Mouse (Mus musculus) liver, embryonic 14.5 days (tissue): Measurements from ENCODE around the gene Klhl7. TPM values are rescaled to one million over a fixed set of nuclear protein-coding genes. Genes with fewer than 3 reads are reported as not detected.

Experiments used
- ATAC-seq: fragments of 200-750 bp; cut with Nextera tagmentation; 2 replicates; pipeline ENCODE4 v1.8.0; 2017; ENCODE audit warnings: moderate number of reproducible peaks, mild to moderate bottlenecking, moderate library complexity; ENCODE audit not compliant: insufficient read depth
- DNase-seq, 3 experiments: peaks; one replicate each; pipeline ENCODE4 v3.0.0-alpha.2; 2012 to 2013; ENCODE audit warnings: low read depth in 3 of 3, low spot score in 3 of 3
- H3K27ac ChIP-seq: fragments of 300-500 bp; sonication (generic); 2 replicates; pipeline ENCODE4 v1.5.1; 2014; ENCODE audit warnings: moderate library complexity, mild to moderate bottlenecking, control low read depth, inconsistent platforms
- H3K27me3 ChIP-seq: fragments of 300-500 bp; sonication (generic); 2 replicates; pipeline ENCODE4 v1.6.1; 2014; ENCODE audit warnings: mild to moderate bottlenecking, low read length, moderate library complexity; ENCODE audit not compliant: control insufficient read depth, insufficient read depth
- H3K36me3 ChIP-seq: fragments of 300-500 bp; sonication (generic); replicated peaks from 2 replicates; pipeline ENCODE4 v1.6.1; 2014; ENCODE audit warnings: low read depth; ENCODE audit not compliant: control insufficient read depth, insufficient read depth
- H3K4me1 ChIP-seq, 2 experiments: fragments of 200-500 bp in 1 of 2; fragments of 300-500 bp in 1 of 2; sonication (generic) in 1 of 2; replicated peaks; 2 replicates each; pipeline ENCODE4 v1.6.1; 2012 to 2014; ENCODE audit warnings: antibody characterized with exemption in 1 of 2, inconsistent platforms in 1 of 2, low read length in 1 of 2; ENCODE audit not compliant: control insufficient read depth in 2 of 2, insufficient read depth in 2 of 2
- H3K4me2 ChIP-seq: fragments of 300-500 bp; sonication (generic); 2 replicates; pipeline ENCODE4 v1.6.1; 2014; ENCODE audit warnings: low read depth, mild to moderate bottlenecking, control low read depth, moderate library complexity
- H3K4me3 ChIP-seq, 2 experiments: fragments of 200-500 bp in 1 of 2; fragments of 300-500 bp in 1 of 2; sonication (generic) in 1 of 2; 2 replicates each; pipeline ENCODE4 v1.5.1; 2012 to 2014; ENCODE audit warnings: low read depth in 2 of 2, low read length in 2 of 2, mild to moderate bottlenecking in 2 of 2, control low read depth in 1 of 2, inconsistent platforms in 1 of 2, moderate library complexity in 1 of 2; ENCODE audit not compliant: insufficient read depth in 1 of 2
- H3K9ac ChIP-seq: fragments of 300-500 bp; sonication (generic); replicated peaks from 2 replicates; pipeline ENCODE4 v1.6.1; 2014; ENCODE audit warnings: mild to moderate bottlenecking, control low read depth, moderate library complexity
- H3K9me3 ChIP-seq: fragments of 300-500 bp; sonication (generic); 2 replicates; pipeline ENCODE4 v1.6.1; 2016; ENCODE audit warnings: low read length, mixed read lengths; ENCODE audit not compliant: control insufficient read depth
- CTCF ChIP-seq: IDR thresholded peaks from 2 replicates; pipeline ENCODE4 v1.5.1; 2016; ENCODE audit warnings: antibody characterized with exemption, low read depth, control low read depth
- EP300 ChIP-seq: IDR thresholded peaks from 2 replicates; pipeline ENCODE4 v1.6.1; 2016; ENCODE audit warnings: antibody characterized with exemption, low read depth
- whole genome bisulfite sequencing: fragments of 180-500 bp; shearing (Covaris S2); extraction: QIAGEN DNeasy Blood & Tissue Kit; methylation state at CpG from one replicate; pipeline ENCODE4 v1.1.7; 2014; ENCODE audit not compliant: insufficient replicate concordance; 5-methylcytosine and 5-hydroxymethylcytosine counted together
- polyA plus RNA-seq, 2 experiments: library from polyadenylated mRNA; depleted of rRNA in 1 of 2; stranded (reverse) in 1 of 2; unstranded in 1 of 2; fragments of >200 nt; fragmentation: Nextera tagmentation in 1 of 2; extraction: Ambion mirVana in 1 of 2; gene quantifications; 2 replicates each; pipeline versions ENCODE4 v1.2.1 to v1.2.3; 2012 to 2014

Klhl7 gene
- polyA plus RNA-seq (2012; rRNA removed) (6.0 and 9.8 TPM in 2 replicates), polyA plus RNA-seq (2014; fragmentation: Nextera tagmentation; extraction: Ambion mirVana) (18.1 and 19.6 TPM in 2 replicates)

GRCm38 (mm10) chr5:24100106-24100809, at the start of gene Klhl7:
Klhl7 (plus strand) TSS chr5:24100605.
- H3K36me3 ChIP-seq = no peaks in the 10 kb centered on the region
- no peaks in the 10 kb centered on the region for H3K9me3 ChIP-seq
- H3K4me2 ChIP-seq = peak within 1 kb of the TSS; percentile 82
- H3K27ac ChIP-seq = peak within 1 kb of the TSS; percentile 96
- peak within 1 kb of the TSS; percentile 74 to 93 for H3K4me3 ChIP-seq
- DNase-seq (peak; percentile 72 to 76 (median 74)), ATAC-seq (peak; percentile 90)
- peak within 1 kb of the TSS; percentile 99 for H3K9ac ChIP-seq
- no peaks in the 10 kb centered on the region for H3K27me3 ChIP-seq
- 1% methylated on average over 47 of the region's 47 CpGs for WGBS
- TF ChIP-seq CTCF (peak; percentile 31; the same call in 1 of the 2 replicates), EP300 (no peak)
- H3K4me1 ChIP-seq = peaks cover 6 to 7% of the 10 kb centered on the region in 2 experiments; a peak in 3 of 4 replicates

DNA sequence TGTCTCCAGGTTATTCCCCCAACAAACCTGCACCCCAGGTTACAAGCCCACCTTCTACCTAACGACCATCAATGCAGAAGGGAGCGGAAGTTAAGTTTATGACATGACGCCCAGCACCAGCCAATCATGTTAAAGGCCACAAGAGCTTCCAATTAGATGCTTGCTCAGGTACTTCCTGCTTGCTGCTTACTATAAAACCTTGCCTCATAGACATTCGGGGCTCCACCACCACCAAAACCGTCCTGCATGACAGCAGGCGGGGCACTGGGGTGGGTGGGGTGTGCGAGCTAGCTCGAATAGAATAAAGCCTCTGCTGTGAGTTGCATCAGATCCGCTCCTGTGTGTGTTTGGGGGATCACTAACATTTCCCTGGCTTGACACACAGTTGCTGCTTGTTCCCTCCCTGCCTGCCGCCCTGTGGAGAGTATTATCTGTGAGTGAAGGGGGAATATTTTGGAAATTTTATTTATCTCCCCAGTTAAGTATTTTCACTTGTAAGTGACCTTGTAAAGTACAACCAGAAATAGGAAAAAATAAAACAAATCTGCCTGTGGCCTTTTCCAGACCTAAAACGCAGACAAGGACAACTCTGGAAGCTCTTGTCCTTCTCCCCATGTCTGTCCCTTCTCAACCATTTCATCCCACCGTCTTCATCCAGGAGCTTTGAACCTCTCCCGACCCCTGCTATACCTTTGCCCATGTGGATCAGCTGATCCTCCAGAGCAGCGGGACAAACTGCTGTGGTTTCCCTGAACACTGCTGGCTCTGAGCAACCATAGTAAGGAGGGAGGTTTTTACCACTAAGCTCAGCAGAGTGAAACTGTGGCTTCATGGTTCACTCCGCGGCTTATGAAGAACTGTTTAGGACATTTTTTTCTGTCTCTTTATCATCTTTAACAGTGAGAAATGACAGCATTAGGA, 48.4 kb upstream of the Klhl7 start:
- DNase-seq (no peak), ATAC-seq (no peak)
- WGBS = 52% methylated on average over 16 of the region's 16 CpGs
- Histone ChIP-seq H3K36me3 (no peaks in the 10 kb centered on the region), H3K4me1 (0 out of 4 replicates have a peak, but pooled peaks cover 0 to 4% of the 10 kb centered on the region in 2 experiments), H3K27me3 (no peaks in the 10 kb centered on the region), H3K4me3 (no peak overlapping the region), H3K9me3 (no peaks in the 10 kb centered on the region), H3K4me2 (no peak overlapping the region), H3K9ac (no peak overlapping the region), H3K27ac (no peak overlapping the region)
- TF ChIP-seq CTCF = no peak
- no peak for TF ChIP-seq EP300

GRCm38 (mm10) chr5:24053245-24054190, 46.9 kb upstream of the Klhl7 start:
- no peak for ATAC-seq
- 58% methylated on average over 9 of the region's 9 CpGs for WGBS
- Histone ChIP-seq H3K9me3 (peaks cover 2% of the 10 kb centered on the region; the same call in 1 of the 2 replicates), H3K27ac (no peak overlapping the region), H3K27me3 (no peaks in the 10 kb centered on the region), H3K4me2 (no peak overlapping the region), H3K4me3 (no peak overlapping the region), H3K9ac (no peak overlapping the region), H3K36me3 (no peaks in the 10 kb centered on the region), H3K4me1 (0 out of 4 replicates have a peak, but pooled peaks cover 0 to 2% of the 10 kb centered on the region in 2 experiments)
- no peak for DNase-seq
- TF ChIP-seq EP300 (no peak), CTCF (no peak)

DNA sequence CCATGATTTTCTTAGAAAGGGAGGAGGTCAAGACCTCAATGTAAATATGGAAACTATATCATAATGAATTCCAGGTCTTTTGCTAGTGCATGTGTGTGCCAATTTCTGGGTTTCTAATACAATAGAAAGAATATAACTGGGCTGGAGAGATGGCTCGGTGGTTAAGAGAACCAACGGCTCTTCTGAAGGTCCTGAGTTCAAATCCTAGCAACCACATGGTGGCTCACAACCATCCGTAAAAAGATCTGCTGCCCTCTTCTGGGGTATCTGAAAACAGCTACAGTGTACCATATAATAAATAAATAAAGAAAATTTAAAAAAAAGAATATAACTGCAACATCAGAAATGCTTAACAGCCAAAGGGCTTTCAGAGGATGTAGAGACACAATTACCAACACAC, 46.0 kb upstream of the Klhl7 start:
- 0 out of 4 replicates have a peak, but pooled peaks cover 0 to 2% of the 10 kb centered on the region in 2 experiments for H3K4me1 ChIP-seq
- no peak overlapping the region for H3K4me3 ChIP-seq
- H3K9ac ChIP-seq = no peak overlapping the region
- TF ChIP-seq EP300 (no peak), CTCF (peak; percentile 20; the same call in 1 of the 2 replicates)
- no peak for ATAC-seq
- peaks cover 2% of the 10 kb centered on the region; the same call in 1 of the 2 replicates for H3K9me3 ChIP-seq
- H3K27me3 ChIP-seq = no peaks in the 10 kb centered on the region
- no peaks in the 10 kb centered on the region for H3K36me3 ChIP-seq
- WGBS = 62% methylated on average over 3 of the region's 3 CpGs
- DNase-seq = no peak
- no peak overlapping the region for H3K4me2 ChIP-seq
- no peak overlapping the region for H3K27ac ChIP-seq
